Mouse (Mus musculus) kidney, postnatal 0 days (tissue): ENCODE measurements around the gene Hsph1. TPM values are rescaled to one million over a fixed set of nuclear protein-coding genes. Genes with fewer than 3 reads are reported as not detected.

Source experiments
- ATAC-seq: fragments of 200-750 bp; cut with Nextera tagmentation; replicated peaks from 2 replicates; pipeline ENCODE4 v1.8.0; 2017; ENCODE audit warnings: low read depth, moderate number of reproducible peaks, moderate TSS enrichment, moderate library complexity; ENCODE audit not compliant: low FRiP score
- DNase-seq: peaks from one replicate; pipeline ENCODE4 v3.0.0-alpha.2; 2016; ENCODE audit warnings: low spot score
- H3K27ac ChIP-seq: fragments of 300-500 bp; sonication (generic); 2 replicates; pipeline ENCODE4 v1.5.1; 2014; ENCODE audit warnings: mild to moderate bottlenecking
- H3K27me3 ChIP-seq: fragments of 300-500 bp; sonication (generic); 2 replicates; pipeline ENCODE4 v1.6.1; 2014; ENCODE audit warnings: low read length, mixed read lengths; ENCODE audit not compliant: insufficient read depth
- H3K36me3 ChIP-seq: fragments of 300-500 bp; sonication (generic); 2 replicates; pipeline ENCODE4 v1.6.1; 2014; ENCODE audit warnings: low read length, mixed read lengths; ENCODE audit not compliant: insufficient read depth
- H3K4me1 ChIP-seq: fragments of 300-500 bp; sonication (generic); replicated peaks from 2 replicates; pipeline ENCODE4 v1.6.1; 2014; ENCODE audit warnings: antibody characterized with exemption, low read length, mixed read lengths; ENCODE audit not compliant: insufficient read depth
- H3K4me2 ChIP-seq: fragments of 300-500 bp; sonication (generic); 2 replicates; pipeline ENCODE4 v1.6.1; 2014; ENCODE audit warnings: mild to moderate bottlenecking, low read length, moderate library complexity, mixed read lengths
- H3K4me3 ChIP-seq: fragments of 300-500 bp; sonication (generic); replicated peaks from 2 replicates; pipeline ENCODE4 v1.5.1; 2014; ENCODE audit warnings: low read depth, low read length
- H3K9ac ChIP-seq: fragments of 300-500 bp; sonication (generic); 2 replicates; pipeline ENCODE4 v1.6.1; 2014; ENCODE audit warnings: low read depth, low read length
- H3K9me3 ChIP-seq: fragments of 300-500 bp; sonication (generic); replicated peaks from 2 replicates; pipeline ENCODE4 v1.6.1; 2016; ENCODE audit warnings: low read length, inconsistent platforms, mixed read lengths
- CTCF ChIP-seq: IDR thresholded peaks from 2 replicates; pipeline ENCODE4 v1.5.1; 2016; ENCODE audit warnings: antibody characterized with exemption, low read depth, mild to moderate bottlenecking, moderate library complexity
- WGBS: fragments of 180-500 bp; shearing (Covaris S2); extraction: QIAGEN DNeasy Blood & Tissue Kit; methylation state at CpG from one replicate; pipeline ENCODE4 v1.1.7; 2014; 5-methylcytosine and 5-hydroxymethylcytosine counted together
- polyA plus RNA-seq: library from polyadenylated mRNA; unstranded; fragments of >200 nt; fragmentation: Nextera tagmentation; extraction: Ambion mirVana; gene quantifications from 2 replicates; pipeline ENCODE4 v1.2.1, GENCODE M21; 2015

Gene Hsph1
- polyA plus RNA-seq, 1 experiment from 2014 or later, result 25.0 TPM

- Histone ChIP-seq H3K9ac (no peak overlapping the region), H3K4me3 (no peak overlapping the region), H3K9me3 (no peaks in the 10 kb centered on the region), H3K4me2 (no peak overlapping the region), H3K27ac (no peak overlapping the region), H3K27me3 (no peaks in the 10 kb centered on the region), H3K4me1 (no peaks in the 10 kb centered on the region), H3K36me3 (peaks cover 29% of the 10 kb centered on the region)
- no peak for DNase-seq
- TF ChIP-seq CTCF, result no peak
- WGBS, result 82% methylated on average over 1 of the region's 1 CpGs
- ATAC-seq, result no peak
Observed at GRCm38 (mm10) chr5:149616138-149616537, 20.0 kb downstream of the Hsph1 start.

DNA sequence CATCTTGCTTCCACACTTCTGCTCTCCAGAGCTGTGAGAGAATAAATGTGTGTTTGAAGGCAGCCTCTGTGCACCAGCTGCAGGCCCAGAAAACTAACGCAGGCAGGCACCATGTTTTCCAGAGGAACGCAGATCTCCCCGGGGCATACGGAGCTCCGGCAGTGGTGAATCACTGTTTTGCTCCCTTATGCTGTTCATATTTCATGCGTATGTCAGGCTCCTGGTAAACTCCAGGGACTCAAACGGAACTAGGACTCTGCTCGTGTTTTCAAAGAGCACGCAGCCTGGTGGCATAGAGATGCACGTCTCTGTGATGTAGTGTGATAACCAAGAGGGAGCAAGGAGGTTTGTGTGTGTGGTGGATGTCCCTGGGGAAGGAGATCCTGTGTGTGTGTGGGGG, 23.4 kb downstream of the Hsph1 start:
- Histone ChIP-seq H3K4me2 (no peak overlapping the region), H3K27ac (no peak overlapping the region), H3K4me3 (no peak overlapping the region), H3K9me3 (no peaks in the 10 kb centered on the region), H3K36me3 (peaks cover 7% of the 10 kb centered on the region), H3K4me1 (no peaks in the 10 kb centered on the region), H3K9ac (no peak overlapping the region), H3K27me3 (no peaks in the 10 kb centered on the region)
- 45% methylated on average over 10 of the region's 10 CpGs for WGBS
- ATAC-seq (no peak), DNase-seq (no peak)
- TF ChIP-seq CTCF, result no peak

GRCm38 (mm10) chr5:149612165-149612518, 24.0 kb downstream of the Hsph1 start:
- ATAC-seq (no peak), DNase-seq (no peak)
- H3K27me3 ChIP-seq, result no peaks in the 10 kb centered on the region
- H3K9me3 ChIP-seq, result no peaks in the 10 kb centered on the region
- H3K27ac ChIP-seq, result no peak overlapping the region
- no peak overlapping the region for H3K9ac ChIP-seq
- peaks cover 6% of the 10 kb centered on the region; the same call in 1 of the 2 replicates for H3K36me3 ChIP-seq
- H3K4me1 ChIP-seq, result no peaks in the 10 kb centered on the region
- 66% methylated on average over 3 of the region's 3 CpGs for WGBS
- H3K4me2 ChIP-seq, result no peak overlapping the region
- TF ChIP-seq CTCF, result no peak
- no peak overlapping the region for H3K4me3 ChIP-seq

DNA sequence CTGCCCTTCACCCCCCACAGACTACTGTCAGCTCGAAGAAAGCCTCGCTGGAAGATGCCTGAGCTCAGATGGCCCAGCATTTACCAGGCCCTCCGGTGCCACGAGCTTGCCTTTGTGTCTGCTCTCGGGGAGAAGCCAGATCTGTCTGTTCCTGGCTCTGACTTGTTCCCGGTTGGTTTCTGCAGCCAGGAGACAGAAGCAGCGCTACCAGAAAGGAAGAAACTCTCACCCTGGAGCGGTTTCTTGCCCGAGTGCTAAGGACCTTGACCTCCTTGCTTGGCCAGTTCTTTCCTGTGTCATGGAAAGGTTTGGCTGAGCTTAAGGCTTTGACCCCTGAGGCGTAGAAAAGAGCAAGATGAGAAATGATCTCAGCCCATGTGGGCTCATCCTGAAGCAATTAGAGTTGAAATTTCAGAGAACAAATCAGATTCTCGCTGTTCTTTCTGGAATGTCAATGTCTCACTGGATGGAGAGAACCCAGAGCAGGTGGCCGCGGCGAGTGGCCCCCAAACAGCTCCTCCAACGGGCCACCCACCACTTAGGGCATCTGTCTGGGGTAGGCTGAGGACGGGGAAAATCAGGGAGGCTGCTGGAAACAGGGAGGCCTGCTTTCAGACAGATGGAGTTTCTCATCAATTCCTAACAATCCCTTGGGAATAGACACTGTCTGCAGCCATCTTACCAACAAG, 24.6 kb downstream of the Hsph1 start:
- H3K4me2 ChIP-seq, result no peak overlapping the region
- ATAC-seq, result peak; percentile 68
- no peak overlapping the region for H3K4me3 ChIP-seq
- H3K27me3 ChIP-seq, result no peaks in the 10 kb centered on the region
- H3K9me3 ChIP-seq, result no peaks in the 10 kb centered on the region
- no peak for TF ChIP-seq CTCF
- WGBS, result 37% methylated on average over 16 of the region's 16 CpGs
- H3K4me1 ChIP-seq, result no peaks in the 10 kb centered on the region
- no peak for DNase-seq
- H3K27ac ChIP-seq, result 0 out of 2 replicates have a peak overlapping the region, but pooled peaks have one; percentile 3
- H3K36me3 ChIP-seq, result peaks cover under 1% of the 10 kb centered on the region; the same call in 1 of the 2 replicates
- no peak overlapping the region for H3K9ac ChIP-seq

- no peaks in the 10 kb centered on the region for H3K9me3 ChIP-seq
- no peaks in the 10 kb centered on the region for H3K27me3 ChIP-seq
- no peak overlapping the region for H3K27ac ChIP-seq
- no peak for ATAC-seq
- WGBS, result 67% methylated on average over 8 of the region's 8 CpGs
- DNase-seq, result no peak
- H3K4me1 ChIP-seq, result no peaks in the 10 kb centered on the region
- no peaks in the 10 kb centered on the region for H3K36me3 ChIP-seq
- H3K4me2 ChIP-seq, result no peak overlapping the region
- H3K9ac ChIP-seq, result no peak overlapping the region
- TF ChIP-seq CTCF, result no peak
- no peak overlapping the region for H3K4me3 ChIP-seq
Observed at GRCm38 (mm10) chr5:149607083-149607720, 29.0 kb downstream of the Hsph1 start.

- ATAC-seq (no peak), DNase-seq (no peak)
- H3K9ac ChIP-seq, result no peak overlapping the region
- WGBS, result 68% methylated on average over 3 of the region's 3 CpGs
- no peak overlapping the region for H3K4me3 ChIP-seq
- no peak overlapping the region for H3K27ac ChIP-seq
- no peaks in the 10 kb centered on the region for H3K9me3 ChIP-seq
- no peak overlapping the region for H3K4me2 ChIP-seq
- TF ChIP-seq CTCF, result no peak
- no peaks in the 10 kb centered on the region for H3K4me1 ChIP-seq
- H3K27me3 ChIP-seq, result no peaks in the 10 kb centered on the region
- no peaks in the 10 kb centered on the region for H3K36me3 ChIP-seq
Observed at GRCm38 (mm10) chr5:149603241-149603640, 32.9 kb downstream of the Hsph1 start.
